Mouse (Mus musculus) ES-Bruce4 (cell line): ENCODE data around the gene Prkg1. TPM values are rescaled to one million over a fixed set of nuclear protein-coding genes. Genes with fewer than 3 reads are reported as not detected.
"Not testable (repeated sequence)": the region's sequence is repeated elsewhere in the genome, so short reads cannot be mapped to it uniquely, and the experiment has no call there.

ENCODE experiments used
- H3K27ac ChIP-seq: 2 replicates; pipeline ENCODE4 v1.5.1; 2012; ENCODE audit warnings: low read length, inconsistent platforms; ENCODE audit not compliant: insufficient read depth
- H3K27me3 ChIP-seq: 2 replicates; pipeline ENCODE4 v1.6.1; 2012; ENCODE audit warnings: mild to moderate bottlenecking, low read length, inconsistent platforms; ENCODE audit not compliant: control insufficient read depth, poor library complexity, insufficient read depth, severe bottlenecking
- H3K36me3 ChIP-seq: 2 replicates; pipeline ENCODE4 v1.6.1; 2012; ENCODE audit warnings: inconsistent platforms, mild to moderate bottlenecking, low read length, moderate library complexity; ENCODE audit not compliant: control insufficient read depth, poor library complexity, insufficient read depth, severe bottlenecking
- H3K4me1 ChIP-seq: one replicate; pipeline ENCODE4 v1.8.1; 2011; ENCODE audit warnings: low read length; ENCODE audit not compliant: control insufficient read depth, insufficient read depth
- H3K4me3 ChIP-seq: 2 replicates; pipeline ENCODE4 v1.5.1; 2011; ENCODE audit warnings: low read depth, mild to moderate bottlenecking, low read length
- H3K9ac ChIP-seq: 2 replicates; pipeline ENCODE4 v1.6.1; 2012; ENCODE audit warnings: low read depth, mild to moderate bottlenecking, inconsistent platforms; ENCODE audit not compliant: poor library complexity, severe bottlenecking
- H3K9me3 ChIP-seq: replicated peaks from 2 replicates; pipeline ENCODE4 v1.6.1; 2012; ENCODE audit warnings: mild to moderate bottlenecking, low read length, inconsistent platforms; ENCODE audit not compliant: control insufficient read depth, poor library complexity, insufficient read depth, severe bottlenecking
- CTCF ChIP-seq: IDR thresholded peaks from one replicate; pipeline ENCODE4 v1.8.1; 2011; ENCODE audit warnings: low read depth, low read length
- EP300 ChIP-seq: IDR thresholded peaks from 2 replicates; pipeline ENCODE4 v1.6.1; 2011; ENCODE audit warnings: low read depth, low read length; ENCODE audit not compliant: insufficient read depth
- POLR2A ChIP-seq: IDR thresholded peaks from one replicate; pipeline ENCODE4 v1.8.1; 2011; ENCODE audit warnings: low read length; ENCODE audit not compliant: insufficient read depth
- polyA plus RNA-seq: library from polyadenylated mRNA; stranded (reverse); fragments of >200 nt; gene quantifications from 2 replicates; pipeline ENCODE4 v1.2.4, GENCODE M21; 2011; ENCODE audit warnings: low read depth; ENCODE audit not compliant: missing spikeins, insufficient read depth, insufficient read length

The Prkg1 gene
- polyA plus RNA-seq, 1 experiment, result 0.46 TPM

DNA sequence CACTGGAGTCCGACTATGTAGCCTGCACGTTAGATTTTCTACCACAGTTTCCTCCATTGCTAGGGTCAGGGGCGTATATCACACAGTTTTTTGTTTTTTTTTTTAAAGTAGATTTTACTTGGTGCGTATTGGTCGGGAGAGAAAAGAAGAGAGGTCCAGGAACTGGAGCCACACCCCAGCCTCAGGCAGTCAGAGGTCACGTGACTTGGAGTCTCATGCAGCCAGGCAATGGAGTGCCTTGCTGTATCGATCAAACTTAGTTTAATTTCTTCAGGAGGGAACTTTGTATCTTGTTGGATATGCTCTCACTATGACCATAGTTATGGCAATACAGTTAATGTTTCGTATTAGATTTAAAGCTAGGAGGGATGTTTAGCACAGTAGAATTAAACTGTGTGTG, 1212.6 kb downstream of the Prkg1 start:
- TF ChIP-seq EP300 (no peak), POLR2A (no peak), CTCF (no peak)
- Histone ChIP-seq H3K4me3 (no peak overlapping the region), H3K36me3 (no peaks in the 10 kb centered on the region), H3K4me1 (peaks cover 6% of the 10 kb centered on the region), H3K27me3 (peaks cover 4% of the 10 kb centered on the region), H3K9me3 (no peaks in the 10 kb centered on the region), H3K9ac (no peak overlapping the region), H3K27ac (no peak overlapping the region)

DNA sequence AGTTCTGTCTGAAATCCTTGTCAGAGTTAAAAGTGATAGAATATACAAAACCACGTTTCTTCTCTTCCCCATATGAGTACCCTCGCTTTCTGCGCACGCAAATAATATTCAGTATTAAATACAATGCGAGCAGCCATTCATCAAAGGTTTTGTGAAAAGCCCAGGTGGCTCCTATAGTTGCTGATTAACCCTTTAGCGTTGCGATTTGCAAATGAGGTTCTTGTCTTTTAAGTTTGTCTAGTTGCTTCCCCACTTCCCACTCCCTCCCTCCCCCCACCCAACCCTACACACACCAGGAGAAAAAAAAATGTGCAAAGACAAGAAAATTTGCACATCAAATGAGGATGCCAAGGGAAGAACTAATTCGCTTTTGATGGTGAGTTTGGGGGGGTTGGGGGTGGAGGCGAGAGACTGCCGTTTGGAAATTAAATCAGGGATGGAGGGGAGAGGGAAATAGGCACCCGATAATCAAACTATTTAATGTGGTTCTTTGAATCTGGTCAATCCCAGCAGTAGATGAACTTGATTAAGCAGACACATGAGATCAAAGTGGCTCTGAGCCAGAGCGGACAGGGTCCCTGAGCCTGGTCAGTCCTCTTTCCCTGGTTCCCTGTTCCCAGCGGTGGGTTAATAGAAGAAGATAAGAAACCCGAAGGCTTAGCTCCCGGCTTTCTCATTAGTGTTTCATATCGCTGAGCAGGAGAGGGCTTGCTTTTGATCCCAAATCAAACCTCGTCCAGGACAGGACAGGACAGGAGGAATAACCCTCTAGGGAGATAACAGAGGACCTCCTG, 1214.8 kb downstream of the Prkg1 start:
- Histone ChIP-seq H3K27ac (no peak overlapping the region), H3K9ac (no peak overlapping the region), H3K9me3 (no peaks in the 10 kb centered on the region), H3K4me1 (peaks cover 6% of the 10 kb centered on the region), H3K4me3 (no peak overlapping the region), H3K27me3 (peaks cover 5% of the 10 kb centered on the region), H3K36me3 (no peaks in the 10 kb centered on the region)
- TF ChIP-seq CTCF (no peak), POLR2A (no peak), EP300 (no peak)

GRCm38 (mm10) chr19:30549044-30549853, 1215.6 kb downstream of the Prkg1 start, which contains the start of gene Dkk1:
Dkk1 (minus strand) TSS chr19:30549665.
- no peaks in the 10 kb centered on the region for H3K9me3 ChIP-seq
- TF ChIP-seq EP300 (no peak), CTCF (no peak), POLR2A (no peak)
- peaks cover 5% of the 10 kb centered on the region for H3K27me3 ChIP-seq
- peaks cover 6% of the 10 kb centered on the region for H3K4me1 ChIP-seq
- no peak within 1 kb of the TSS for H3K27ac ChIP-seq
- no peak within 1 kb of the TSS for H3K9ac ChIP-seq
- H3K4me3 ChIP-seq, result peak within 1 kb of the TSS; percentile 45
- no peaks in the 10 kb centered on the region for H3K36me3 ChIP-seq

- H3K4me3 ChIP-seq, result peak overlapping the region; percentile 45
- H3K9me3 ChIP-seq, result no peaks in the 10 kb centered on the region
- H3K27me3 ChIP-seq, result peaks cover 5% of the 10 kb centered on the region
- H3K36me3 ChIP-seq, result no peaks in the 10 kb centered on the region
- no peak overlapping the region for H3K9ac ChIP-seq
- peaks cover 4% of the 10 kb centered on the region for H3K4me1 ChIP-seq
- H3K27ac ChIP-seq, result no peak overlapping the region
- TF ChIP-seq EP300, result no peak
- peak; percentile 6 for TF ChIP-seq CTCF
Measured at GRCm38 (mm10) chr19:30548411-30549043, 1216.3 kb downstream of the Prkg1 start.

DNA sequence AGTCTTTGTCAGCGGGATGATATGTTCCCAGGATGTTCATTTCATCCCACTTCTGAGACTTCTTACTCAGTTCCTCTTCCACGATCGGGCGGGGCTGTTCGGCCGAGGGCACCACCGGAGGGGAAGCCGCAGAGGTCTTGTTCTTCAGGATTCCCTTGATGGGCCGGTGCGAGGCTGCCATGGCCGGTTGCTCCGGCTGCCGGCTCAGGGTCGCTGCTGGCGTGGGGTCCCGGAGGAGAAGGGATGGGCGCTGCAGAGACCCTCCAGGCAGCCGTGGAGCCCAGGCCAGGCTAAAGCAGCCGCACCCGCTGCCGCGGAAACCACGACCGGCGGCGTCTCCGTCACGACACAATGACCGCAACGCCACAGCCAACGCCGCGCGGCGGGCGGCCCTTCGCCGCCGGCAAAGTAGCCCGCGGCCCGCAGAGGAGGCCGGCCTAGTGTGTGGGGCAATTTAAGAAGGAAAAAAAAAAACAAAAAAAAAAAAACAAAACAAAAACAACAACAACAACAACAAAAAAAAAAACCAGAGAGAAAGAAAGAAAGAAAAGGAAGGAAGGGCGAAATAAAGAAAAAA, 1225.4 kb downstream of the Prkg1 start:
- H3K27ac ChIP-seq, H3K4me1 ChIP-seq, H3K36me3 ChIP-seq, H3K9ac ChIP-seq, H3K9me3 ChIP-seq, H3K27me3 ChIP-seq: not testable (repeated sequence)
- peak overlapping the region; percentile 33 for H3K4me3 ChIP-seq
